Mouse (Mus musculus): ENCODE measurements at regions not wholly inside any gene's neighbourhood (a gene's known extent, or its start where the extent isn't known, plus 50 kb on each side); places are given as distances from the start of the nearest gene placed in this dataset.

DNA sequence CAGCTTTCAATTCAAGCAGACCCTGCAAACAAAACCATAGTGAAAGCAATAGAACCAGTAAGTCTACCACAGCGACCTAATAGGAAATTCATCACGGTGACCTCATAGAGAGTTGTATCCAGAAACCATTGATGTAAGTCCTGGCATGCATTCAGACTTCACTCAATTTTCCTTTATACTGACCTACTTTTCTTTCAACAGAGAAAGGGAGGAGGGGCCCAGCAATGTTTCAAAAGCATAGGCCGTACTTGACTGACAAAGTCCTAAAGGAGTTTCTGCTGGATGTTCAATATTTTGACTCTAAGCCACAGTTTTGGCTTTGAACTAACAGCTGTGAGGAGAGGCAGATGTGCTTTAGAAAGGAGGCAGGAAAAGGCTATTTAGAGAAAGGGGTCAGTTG, 88.4 kb downstream of the AI593442 start:
- no peak for DNase-seq (ENCODE audit: low read depth)

DNA sequence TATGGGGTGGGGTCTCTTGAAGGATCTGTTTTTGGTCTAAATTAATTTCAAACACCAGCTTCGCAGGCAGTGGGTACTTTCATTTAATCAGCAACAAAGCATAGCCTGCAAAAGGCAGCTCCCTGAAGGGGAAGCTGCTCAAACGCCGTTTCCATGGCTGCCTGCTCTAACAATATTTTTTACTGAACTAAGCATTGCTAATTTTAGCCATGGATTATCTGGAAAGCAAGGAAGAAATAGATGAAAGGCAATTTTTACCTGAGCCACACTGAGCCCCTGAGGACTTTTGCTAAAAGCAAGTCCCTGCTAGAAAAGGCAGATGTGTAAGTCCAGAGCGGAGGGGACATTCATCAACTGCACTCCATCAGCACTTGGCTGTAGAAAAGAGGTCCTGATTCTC, 105.5 kb downstream of the AI593442 start:
- no peak for DNase-seq (ENCODE audit: low read depth)

DNA sequence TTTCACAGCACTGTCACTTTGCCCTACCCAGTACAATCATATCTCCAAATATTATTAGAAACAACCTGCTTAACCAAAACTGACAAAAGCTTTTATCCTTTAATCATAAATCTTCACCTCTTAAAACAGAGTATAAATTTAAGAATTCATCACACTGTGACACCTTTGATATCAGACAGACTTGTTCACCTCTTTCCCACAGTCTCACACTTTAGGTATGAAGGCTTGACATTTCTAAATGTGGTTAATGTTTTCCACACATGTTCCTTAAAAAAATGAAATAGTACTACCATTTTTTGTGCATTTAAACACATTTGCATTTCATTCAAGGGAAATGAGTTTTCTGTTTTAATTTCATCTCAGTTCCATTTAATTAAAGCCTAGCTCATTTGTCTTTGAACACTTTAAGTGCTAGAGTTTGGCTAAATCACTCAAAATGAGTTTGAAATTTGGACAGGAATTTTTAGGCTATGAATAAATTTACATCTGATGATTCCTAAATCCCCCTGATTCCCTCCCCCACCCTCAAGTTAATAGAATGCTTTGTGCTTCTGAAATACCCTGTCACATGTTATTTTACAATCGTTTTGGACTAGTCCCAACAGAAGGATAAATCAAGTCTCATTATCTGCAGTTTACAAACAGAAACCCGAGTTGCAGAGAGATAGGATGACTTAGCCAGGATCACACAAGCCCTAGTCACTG, 127.9 kb downstream of the AI593442 start:
- DNase-seq (ENCODE audit: low read depth), result no peak

DNA sequence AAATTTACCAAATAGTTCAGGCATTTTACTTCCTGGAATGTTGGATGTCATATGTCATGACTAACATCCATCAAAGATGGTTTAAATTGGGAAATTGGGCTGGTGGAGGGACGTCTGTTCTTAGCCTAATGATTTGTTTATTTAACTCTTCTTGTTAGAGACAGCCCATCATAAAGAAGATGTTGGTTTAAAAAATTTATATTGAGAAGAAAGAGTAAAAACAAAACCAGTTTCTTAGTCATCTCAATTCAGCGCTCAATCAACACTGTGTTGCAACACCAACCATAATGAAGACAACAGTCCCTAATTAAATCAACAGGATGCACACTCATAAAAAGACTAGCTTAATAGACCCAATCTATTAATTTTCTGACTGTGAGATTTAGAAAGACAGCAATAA, 133.5 kb downstream of the AI593442 start:
- DNase-seq (ENCODE audit: low read depth), result no peak

DNA sequence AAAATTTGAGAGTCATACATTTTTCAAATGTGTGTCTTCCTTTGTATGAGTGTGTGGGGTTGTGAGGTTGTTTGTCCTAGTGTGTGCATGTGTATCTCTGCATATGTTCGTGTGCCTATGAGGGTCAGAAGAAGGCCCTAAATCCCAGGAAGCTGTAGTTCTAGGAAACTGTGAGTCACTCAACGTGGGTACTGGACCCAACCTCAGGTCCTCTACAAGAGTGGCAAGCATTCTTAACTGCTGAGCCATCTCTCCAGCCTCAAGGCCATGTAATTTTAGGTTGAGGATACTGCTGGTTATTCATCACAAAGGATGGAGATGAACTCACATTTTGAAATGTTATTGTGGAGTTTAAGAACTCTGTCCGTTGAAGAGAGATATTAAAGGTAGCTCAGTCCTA, 140.5 kb downstream of the AI593442 start:
- no peak for DNase-seq (ENCODE audit: low read depth)

DNA sequence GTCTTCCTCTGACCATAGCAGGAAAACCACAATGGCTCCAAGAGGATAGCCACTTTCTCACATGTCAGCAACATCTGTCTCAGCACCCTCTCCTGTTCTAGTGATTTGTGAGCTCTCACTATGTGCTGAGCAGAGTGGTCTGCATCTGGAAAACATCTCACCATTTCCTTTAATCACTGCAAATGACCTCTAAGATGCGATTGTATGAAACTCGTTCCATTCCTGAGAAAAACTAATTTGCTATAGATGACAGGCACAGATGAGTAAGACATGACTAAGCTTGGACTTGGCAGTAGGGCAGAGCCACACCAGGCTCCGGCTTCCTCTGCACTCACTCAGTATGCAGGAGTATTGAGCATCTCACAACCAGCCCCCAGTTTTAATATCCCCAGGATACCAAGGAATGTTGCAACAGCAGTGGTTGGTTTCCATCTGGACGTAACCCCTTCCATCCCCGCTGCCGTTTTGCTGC, 150.1 kb downstream of the AI593442 start:
- no peak for DNase-seq (ENCODE audit: low read depth)

DNA sequence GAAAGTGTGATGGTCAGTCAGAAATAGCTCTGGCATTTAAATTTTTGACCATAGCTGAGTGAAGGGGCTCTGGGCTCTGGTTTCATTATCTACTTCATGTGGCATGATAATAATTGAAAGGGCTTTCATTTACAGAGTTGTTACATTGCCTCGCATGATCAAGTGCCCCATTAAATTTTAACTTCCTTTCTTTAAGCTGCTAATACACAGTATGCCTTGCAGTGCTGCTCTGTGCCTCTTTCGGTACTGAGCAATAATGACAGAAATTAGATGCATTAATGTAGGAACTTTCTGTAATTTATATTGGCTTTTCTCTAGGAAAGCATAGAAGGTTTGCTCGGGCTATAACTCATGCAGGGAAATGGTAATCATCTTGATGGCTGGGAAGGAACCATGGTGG, 179.1 kb downstream of the AI593442 start:
- no peak for DNase-seq (ENCODE audit: low read depth)

DNA sequence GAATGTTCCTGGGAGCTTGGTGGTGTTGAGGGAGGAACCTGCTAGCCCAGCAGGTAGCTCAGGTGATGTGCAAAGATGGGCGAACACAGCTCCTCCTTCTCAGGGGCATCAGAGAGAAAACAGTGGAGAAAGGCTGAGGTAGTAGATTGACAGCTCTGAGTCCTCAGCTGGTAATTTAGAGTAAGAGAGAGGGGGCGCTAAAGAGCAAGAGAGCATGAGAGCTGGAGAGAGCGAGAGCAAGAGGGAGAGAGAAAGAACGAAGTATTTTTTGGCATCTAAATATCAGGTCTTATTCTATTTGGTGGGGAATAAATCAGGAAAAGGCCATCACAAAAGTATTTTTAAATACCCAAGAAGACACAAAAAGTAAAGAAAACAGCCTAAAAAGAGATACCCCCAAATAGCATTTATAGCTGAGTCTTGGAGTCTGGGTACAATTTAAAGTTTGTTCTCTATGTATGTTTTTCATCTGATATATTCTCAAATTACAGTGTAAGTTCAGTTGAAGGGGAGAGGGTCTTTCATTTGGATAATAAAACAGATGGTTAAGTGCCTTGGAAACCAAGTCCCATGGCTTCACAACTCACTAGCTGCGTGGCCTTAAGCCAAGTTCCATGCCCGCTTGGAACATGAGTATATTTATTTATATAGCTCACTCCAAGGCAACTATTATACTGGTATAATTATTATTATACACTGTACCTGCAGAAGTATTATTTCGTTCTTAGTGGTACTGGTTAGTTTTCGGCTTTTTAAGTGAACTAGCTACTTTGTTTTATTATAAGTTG, 183.9 kb downstream of the AI593442 start:
- no peak for DNase-seq (ENCODE audit: low read depth)

DNA sequence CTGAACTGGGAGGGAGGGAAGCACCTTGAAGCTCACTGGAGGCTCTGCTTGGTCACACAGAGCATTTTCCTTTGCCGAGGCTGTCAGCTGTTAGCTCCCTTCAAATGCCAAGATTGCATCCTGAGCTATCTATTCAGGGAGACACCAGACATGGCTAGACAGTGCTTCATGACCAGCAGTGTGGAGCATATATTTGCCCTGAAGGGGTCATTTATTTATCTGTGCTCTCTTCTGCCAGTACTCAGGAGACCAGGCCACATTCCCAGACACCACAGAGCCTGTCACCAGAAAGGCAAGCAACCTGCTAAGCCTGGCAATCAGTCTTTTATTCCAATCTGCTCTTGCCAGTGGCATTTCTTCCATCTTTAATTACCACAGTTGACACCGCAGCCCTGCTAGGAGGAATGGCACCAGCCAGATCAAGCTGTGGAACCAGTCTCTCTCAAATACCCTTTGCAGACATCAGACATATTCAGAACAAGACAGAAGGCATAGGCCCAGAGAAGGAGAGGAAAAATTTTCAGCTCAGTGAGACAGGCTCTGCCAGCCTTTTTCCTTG, 186.6 kb downstream of the AI593442 start:
- DNase-seq (ENCODE audit: low read depth), result no peak

DNA sequence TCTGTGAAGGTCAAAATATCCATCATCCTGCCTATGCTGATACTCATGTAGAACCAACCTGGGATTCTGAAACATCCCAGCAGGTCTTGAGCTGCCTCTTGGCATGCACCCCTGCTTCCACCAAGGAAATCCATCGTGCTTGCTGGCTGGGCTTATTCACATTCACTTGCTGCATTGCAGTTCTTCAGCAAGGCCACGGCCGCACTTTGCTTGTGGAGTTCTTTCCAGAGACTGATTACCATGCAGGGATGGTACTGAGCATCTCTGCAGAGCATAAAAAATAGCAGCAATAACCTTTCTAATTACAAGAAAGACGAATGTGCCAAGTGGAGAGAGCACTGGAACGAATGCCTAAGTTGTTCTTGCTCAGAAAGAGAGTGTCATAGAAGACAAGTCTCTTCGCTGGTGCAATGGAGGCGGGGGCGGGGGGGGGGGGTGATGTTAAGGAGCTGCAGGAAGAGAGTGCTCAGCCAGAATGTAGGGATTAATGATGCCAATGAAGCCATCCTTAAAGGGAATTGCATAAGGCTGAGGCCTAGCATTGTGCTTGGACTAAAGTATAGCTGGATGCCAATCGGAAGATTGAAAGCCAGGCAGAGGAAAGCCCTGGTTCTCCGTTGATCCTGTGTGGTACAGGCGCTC, 205.9 kb downstream of the AI593442 start:
- DNase-seq (ENCODE audit: low read depth), result no peak

DNA sequence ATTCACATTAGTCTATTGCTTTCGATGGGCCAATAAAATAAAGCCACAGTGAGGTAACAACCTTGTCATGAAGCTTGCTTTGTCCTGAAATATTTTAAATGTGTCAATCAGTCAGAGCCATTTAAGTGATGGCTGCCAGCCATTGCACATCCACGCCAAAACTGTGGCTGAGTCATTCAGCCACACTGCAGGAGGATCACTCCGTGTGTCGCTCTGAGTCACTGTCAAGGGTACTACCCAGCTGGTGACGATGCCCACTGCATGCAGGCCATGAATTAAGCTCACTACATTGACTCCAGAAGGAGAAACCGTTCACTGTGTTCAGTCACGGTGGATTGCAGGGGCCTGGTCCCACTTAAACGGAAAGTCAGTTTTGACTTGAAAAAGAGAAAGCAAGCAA, 206.7 kb downstream of the AI593442 start:
- no peak for DNase-seq (ENCODE audit: low read depth)

DNA sequence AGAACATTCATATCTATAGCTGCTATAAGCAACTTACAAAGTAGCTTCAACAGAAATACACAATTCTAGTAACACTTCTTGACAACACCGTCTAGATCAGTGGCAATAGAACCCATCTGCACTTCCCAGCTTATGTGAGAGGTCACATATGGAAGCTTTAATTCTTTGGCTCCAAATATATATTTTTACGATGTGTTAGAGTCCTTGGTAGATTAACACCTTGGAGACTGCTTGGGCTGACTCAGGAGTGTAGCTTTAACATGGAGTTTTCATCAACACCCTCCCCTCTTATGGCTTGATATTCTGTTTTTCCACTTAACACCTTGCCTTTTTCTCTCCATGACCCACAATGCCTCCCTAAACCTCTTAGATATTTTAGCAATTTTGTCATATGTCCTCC, 221.1 kb downstream of the AI593442 start:
- DNase-seq (ENCODE audit: low read depth), result no peak

DNA sequence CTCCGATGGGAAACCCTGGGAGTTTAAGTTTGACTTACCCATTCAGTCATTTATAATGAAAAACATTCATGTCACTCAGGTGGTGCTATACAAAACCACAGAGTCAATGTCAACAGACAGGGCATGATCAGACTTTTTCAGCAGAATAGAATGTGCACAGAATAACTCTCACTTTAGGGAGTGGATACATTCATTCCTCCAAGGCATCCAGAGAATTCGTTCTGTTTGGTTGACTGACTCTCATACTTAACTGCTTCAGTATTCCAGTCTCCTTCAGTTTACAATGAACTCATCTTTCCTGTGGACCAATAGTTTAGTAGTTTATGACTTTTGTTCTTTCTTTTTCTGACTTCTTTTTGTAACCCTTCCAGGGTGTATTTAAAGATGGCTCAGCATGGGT, 225.1 kb downstream of the AI593442 start:
- DNase-seq (ENCODE audit: low read depth), result no peak

DNA sequence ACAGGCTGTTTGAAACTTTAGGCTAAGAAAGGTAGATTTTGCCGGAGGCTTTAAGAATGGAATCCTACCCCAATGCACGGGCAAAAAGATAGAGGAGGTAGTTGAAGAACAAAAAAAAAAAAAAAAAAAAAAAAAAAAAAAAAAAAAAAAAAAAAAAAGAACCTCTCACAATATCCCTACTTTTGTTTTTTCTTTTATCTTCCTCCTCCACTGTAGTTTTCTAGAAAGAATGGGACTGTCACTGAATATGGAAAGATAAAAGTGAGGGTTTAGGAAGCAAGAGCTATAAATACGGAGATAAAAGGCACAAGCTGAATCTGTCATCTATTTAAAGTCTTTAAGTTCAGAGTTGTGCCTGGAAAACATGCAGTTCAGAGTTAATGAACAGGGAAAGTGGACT, 227.8 kb downstream of the AI593442 start:
- DNase-seq (ENCODE audit: low read depth), result no peak

DNA sequence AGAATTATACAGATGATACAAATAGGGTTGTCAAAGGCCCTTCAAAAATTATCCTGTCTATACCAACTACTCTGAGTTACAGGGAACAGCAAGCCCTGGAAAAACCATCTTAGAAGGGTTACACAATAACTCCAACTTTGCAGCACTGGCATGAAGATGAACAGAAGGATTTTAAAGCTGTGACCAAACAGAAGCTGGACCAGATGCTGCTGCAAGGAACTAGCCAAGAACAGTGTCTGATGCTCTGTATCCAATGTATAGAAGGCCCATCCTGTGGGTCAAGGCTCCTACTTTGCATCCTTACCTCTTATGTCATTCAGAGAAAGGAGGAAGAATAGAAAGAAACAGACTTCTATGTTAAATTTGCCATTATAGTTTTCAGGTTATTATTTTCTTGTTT, 231.3 kb downstream of the AI593442 start:
- no peak for DNase-seq (ENCODE audit: low read depth)

DNA sequence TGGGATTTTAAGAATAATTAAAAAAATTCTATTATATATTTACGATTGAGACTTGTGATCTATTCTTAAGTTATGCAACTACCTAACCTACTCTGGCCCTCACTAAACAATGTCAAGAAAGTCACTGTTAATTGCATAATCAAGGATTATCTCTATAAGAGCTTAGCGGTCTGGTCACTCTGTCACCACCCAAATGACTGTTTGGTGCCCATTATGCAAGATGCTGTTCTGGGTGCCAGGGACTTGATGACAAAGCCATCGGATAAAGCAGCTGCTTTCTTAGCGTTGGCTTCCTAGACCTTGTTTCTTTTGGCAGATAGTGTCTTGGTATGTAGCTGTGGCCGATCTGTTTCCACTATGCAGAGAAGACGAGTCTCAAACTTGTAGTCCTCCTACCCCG, 236.4 kb downstream of the AI593442 start:
- DNase-seq (ENCODE audit: low read depth), result peak; percentile 26

DNA sequence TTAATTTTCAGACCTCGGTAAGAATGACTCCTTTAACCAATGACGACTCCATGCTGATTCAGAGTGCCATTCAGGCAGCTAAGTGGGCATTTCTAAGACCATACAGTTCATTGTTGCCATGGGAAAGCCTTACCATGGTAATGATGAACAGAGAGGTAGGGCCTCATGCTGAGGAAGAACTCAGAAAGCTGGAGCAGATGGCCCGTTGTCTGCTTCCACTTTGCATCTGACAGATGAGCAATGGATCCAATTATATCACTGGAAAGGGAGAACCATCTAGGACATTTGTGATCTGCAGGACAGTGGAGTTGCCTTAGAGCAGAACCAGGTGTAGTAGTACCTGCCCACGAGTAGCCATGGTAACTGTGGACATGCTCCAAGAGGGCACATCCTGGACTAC, 245.4 kb downstream of the AI593442 start:
- no peak for DNase-seq (ENCODE audit: low read depth)

DNA sequence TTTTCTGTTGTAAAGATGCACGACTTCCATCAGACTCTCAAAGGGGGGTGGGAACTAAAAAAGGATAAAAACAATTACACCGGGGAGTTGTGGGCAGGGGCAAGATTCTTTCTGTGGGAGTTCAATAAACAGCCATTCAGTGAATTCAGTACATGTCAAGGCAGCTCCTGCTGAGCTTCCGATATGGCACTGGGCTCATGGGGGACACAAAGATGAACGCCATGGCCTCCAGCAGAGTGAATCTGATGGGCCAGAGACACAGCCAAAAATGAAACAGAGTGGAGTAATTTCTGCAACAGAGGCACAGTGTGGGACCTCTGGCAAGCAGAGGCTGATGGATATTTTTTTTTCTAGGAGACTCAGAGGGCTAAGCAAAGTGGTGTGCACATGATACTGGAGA, 254.2 kb downstream of the AI593442 start:
- no peak for DNase-seq (ENCODE audit: low read depth)

DNA sequence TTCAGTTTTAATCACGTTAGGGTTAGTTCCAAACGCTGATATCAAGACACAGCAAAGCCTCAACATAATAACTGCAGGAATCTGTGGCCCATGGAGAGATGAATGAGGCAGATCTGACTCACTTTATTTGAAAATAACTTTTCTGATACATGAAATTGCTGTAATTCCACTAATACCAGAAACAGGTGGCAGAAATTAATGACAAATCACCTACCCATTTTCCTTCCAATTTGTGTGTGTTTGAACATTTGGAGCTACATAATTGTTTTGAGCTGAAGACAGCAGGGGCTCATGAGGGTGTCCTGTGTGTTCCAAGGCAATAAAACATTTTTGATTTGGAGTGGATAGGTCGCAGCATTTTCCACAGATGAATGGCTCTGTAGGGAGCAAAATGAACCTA, 254.2 kb upstream of the Zc3h12c start:
- no peak for DNase-seq (ENCODE audit: low read depth)

DNA sequence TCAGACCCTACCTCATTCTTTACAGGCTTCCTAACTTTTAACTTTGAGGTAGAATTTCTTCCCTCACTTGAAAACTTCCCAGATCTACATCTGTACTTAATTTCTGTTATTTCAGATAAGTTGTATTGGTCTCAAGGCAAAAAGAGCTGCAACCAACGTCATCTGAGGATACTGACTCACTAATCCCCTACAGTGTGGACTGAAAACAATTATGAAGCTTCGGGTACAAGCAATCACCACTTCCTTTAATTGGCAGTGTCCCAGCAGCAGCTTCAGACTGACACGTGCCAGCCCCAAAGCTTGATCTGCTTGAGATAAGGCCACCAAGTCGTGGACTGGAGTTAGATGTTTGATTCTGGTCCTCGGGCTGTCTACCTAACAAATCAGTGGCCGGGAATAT, 247.3 kb upstream of the Zc3h12c start:
- DNase-seq (ENCODE audit: low read depth), result no peak

DNA sequence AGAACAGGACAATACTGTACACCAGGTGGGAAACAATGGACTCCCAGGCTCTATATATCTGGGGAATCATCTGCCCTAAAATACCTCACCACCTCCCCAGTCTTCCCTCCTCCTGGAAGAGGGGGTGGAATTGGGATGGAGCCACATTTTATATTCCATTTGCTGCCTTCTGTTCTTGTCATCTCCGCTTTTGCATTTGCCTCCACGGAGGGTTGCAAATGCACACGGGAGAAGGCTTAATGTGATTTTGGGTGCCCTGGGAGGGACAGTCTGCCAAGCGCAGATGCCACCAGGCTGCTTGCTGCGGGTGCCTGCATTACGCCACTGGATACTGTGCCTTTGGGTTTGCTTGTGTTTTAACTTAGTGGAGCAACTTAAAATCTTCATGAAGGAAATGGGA, 239.5 kb upstream of the Zc3h12c start:
- no peak for DNase-seq (ENCODE audit: low read depth)

DNA sequence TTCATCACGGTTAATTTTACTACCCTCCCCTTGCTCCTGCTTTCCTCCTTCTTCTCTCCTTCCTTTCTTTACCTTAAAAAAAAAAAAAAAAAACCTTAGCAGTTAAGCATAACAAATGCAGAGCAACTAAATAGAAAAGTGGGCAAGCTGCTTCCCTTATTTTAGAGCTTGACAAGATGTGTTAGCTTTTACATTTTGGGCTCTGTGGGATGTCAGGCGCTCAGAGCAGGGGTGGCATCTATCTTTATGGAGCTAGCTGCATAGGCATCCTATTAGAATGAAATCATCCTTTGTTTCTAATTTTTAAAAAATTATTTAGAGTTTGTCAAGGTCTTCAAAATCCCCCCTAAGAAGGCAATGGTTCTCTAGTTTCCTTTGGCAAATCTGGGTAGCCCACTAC, 234.1 kb upstream of the Zc3h12c start:
- no peak for DNase-seq (ENCODE audit: low read depth)

DNA sequence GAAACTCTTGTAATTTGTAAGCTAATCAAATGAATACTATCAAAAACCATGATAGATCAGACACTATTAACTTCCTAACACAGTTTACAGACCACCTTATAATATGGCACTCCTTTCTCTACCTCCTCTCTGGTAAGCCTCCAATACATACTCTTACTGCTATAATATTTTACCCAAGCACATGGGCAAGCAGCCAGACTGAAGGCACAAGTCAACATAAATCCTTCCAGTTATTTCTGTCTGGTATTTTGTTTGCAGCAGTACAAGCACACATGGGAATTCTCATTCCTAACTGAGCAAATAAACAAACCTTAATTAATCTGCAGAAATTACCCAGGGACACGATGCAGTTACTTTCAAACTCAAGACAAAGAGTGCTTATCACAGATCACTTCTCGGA, 210.7 kb upstream of the Zc3h12c start:
- DNase-seq (ENCODE audit: low read depth), result no peak

Data from gonadal fat pad, adult 2 months (tissue).